Mouse (Mus musculus) embryonic facial prominence, embryonic 15.5 days (tissue): ENCODE results near the gene Sf3b6. TPM values are rescaled to one million over a fixed set of nuclear protein-coding genes. Genes with fewer than 3 reads are reported as not detected.

ENCODE experiments used
- ATAC-seq: fragments of 200-750 bp; cut with Nextera tagmentation; 2 replicates; pipeline ENCODE4 v1.8.0; 2017; ENCODE audit warnings: low read depth, moderate TSS enrichment; ENCODE audit not compliant: insufficient number of reproducible peaks, low FRiP score, low TSS enrichment
- H3K27ac ChIP-seq: fragments of 300-500 bp; sonication (generic); replicated peaks from 2 replicates; pipeline ENCODE4 v1.5.1; 2015; ENCODE audit warnings: mild to moderate bottlenecking, inconsistent platforms
- H3K27me3 ChIP-seq: fragments of 300-500 bp; sonication (generic); 2 replicates; pipeline ENCODE4 v1.6.1; 2015; ENCODE audit warnings: inconsistent platforms
- H3K36me3 ChIP-seq: fragments of 300-500 bp; sonication (generic); 2 replicates; pipeline ENCODE4 v1.6.1; 2015; ENCODE audit warnings: mild to moderate bottlenecking, inconsistent platforms
- H3K4me1 ChIP-seq: fragments of 300-500 bp; sonication (generic); 2 replicates; pipeline ENCODE4 v1.6.1; 2015; ENCODE audit warnings: inconsistent platforms
- H3K4me2 ChIP-seq: fragments of 300-500 bp; sonication (generic); replicated peaks from 2 replicates; pipeline ENCODE4 v1.6.1; 2015; ENCODE audit warnings: mild to moderate bottlenecking, inconsistent platforms
- H3K4me3 ChIP-seq: fragments of 300-500 bp; sonication (generic); replicated peaks from 2 replicates; pipeline ENCODE4 v1.5.1; 2015; ENCODE audit warnings: mild to moderate bottlenecking, inconsistent platforms
- H3K9ac ChIP-seq: fragments of 300-500 bp; sonication (generic); 2 replicates; pipeline ENCODE4 v1.6.1; 2015; ENCODE audit warnings: inconsistent platforms
- H3K9me3 ChIP-seq: fragments of 300-500 bp; sonication (generic); replicated peaks from 2 replicates; pipeline ENCODE4 v1.6.1; 2016; ENCODE audit warnings: inconsistent platforms
- WGBS: fragments of 180-500 bp; shearing (Covaris S2); methylation state at CpG from one replicate; pipeline ENCODE4 v1.1.7; 2015; 5-methylcytosine and 5-hydroxymethylcytosine counted together
- polyA plus RNA-seq: library from polyadenylated mRNA; unstranded; fragments of >200 nt; fragmentation: Nextera tagmentation; extraction: Ambion mirVana; gene quantifications from 2 replicates; pipeline ENCODE4 v1.2.1, GENCODE M21; 2015

Gene Sf3b6
- polyA plus RNA-seq, 1 experiment from 2014 or later: 194 TPM

- H3K27me3 ChIP-seq: no peaks in the 10 kb centered on the region; the same call in 1 of the 2 replicates
- peak within 1 kb of the TSS; percentile 83 for H3K4me3 ChIP-seq
- H3K9me3 ChIP-seq: no peaks in the 10 kb centered on the region
- ATAC-seq: peak; percentile 64
- H3K27ac ChIP-seq: 0 out of 2 replicates have a peak within 1 kb of the TSS, but pooled peaks have one; percentile 7
- H3K4me2 ChIP-seq: peak within 1 kb of the TSS; percentile 97
- under 1% methylated on average over 37 of the region's 37 CpGs for WGBS
- peaks cover 27% of the 10 kb centered on the region for H3K4me1 ChIP-seq
- no peaks in the 10 kb centered on the region for H3K36me3 ChIP-seq
- H3K9ac ChIP-seq: peak within 1 kb of the TSS; percentile 63
These were observed 24.1 kb downstream of the Sf3b6 start, which contains the start of gene Fkbp1b for GRCm38 (mm10) chr12:4841392-4841887. Fkbp1b (minus strand) TSS chr12:4841591.

GRCm38 (mm10) chr12:4842456-4842855 is 25.1 kb downstream of the Sf3b6 start:
- H3K4me1 ChIP-seq: peaks cover 27% of the 10 kb centered on the region
- ATAC-seq: no peak
- H3K4me2 ChIP-seq: peak overlapping the region; percentile 61; the same call in 1 of the 2 replicates
- WGBS: 86% methylated on average over 8 of the region's 8 CpGs
- no peaks in the 10 kb centered on the region; the same call in 1 of the 2 replicates for H3K27me3 ChIP-seq
- H3K9me3 ChIP-seq: no peaks in the 10 kb centered on the region
- H3K27ac ChIP-seq: no peak overlapping the region
- no peaks in the 10 kb centered on the region for H3K36me3 ChIP-seq
- H3K9ac ChIP-seq: no peak overlapping the region
- H3K4me3 ChIP-seq: no peak overlapping the region

- ATAC-seq: peak; percentile 88
- H3K4me3 ChIP-seq: peak within 1 kb of the TSS; percentile 83
- peak within 1 kb of the TSS; percentile 55 for H3K27ac ChIP-seq
- peak within 1 kb of the TSS; percentile 97 for H3K4me2 ChIP-seq
- 1% methylated on average over 30 of the region's 30 CpGs for WGBS
- H3K9me3 ChIP-seq: no peaks in the 10 kb centered on the region
- H3K27me3 ChIP-seq: no peaks in the 10 kb centered on the region; the same call in 1 of the 2 replicates
- peak within 1 kb of the TSS; percentile 23 for H3K9ac ChIP-seq
- H3K4me1 ChIP-seq: peaks cover 27% of the 10 kb centered on the region
- H3K36me3 ChIP-seq: no peaks in the 10 kb centered on the region
These were observed 25.7 kb downstream of the Sf3b6 start, which contains the start of gene Wdcp for GRCm38 (mm10) chr12:4842890-4843597. Wdcp (plus strand) TSS chr12:4843303.

GRCm38 (mm10) chr12:4843741-4844140 is 26.4 kb downstream of the Sf3b6 start:
- peak overlapping the region; percentile 23 for H3K9ac ChIP-seq
- H3K36me3 ChIP-seq: no peaks in the 10 kb centered on the region
- no peaks in the 10 kb centered on the region for H3K9me3 ChIP-seq
- no peaks in the 10 kb centered on the region; the same call in 1 of the 2 replicates for H3K27me3 ChIP-seq
- peak overlapping the region; percentile 62 for H3K4me3 ChIP-seq
- ATAC-seq: no peak
- H3K4me2 ChIP-seq: peak overlapping the region; percentile 61
- WGBS: under 1% methylated on average over 12 of the region's 12 CpGs
- peaks cover 27% of the 10 kb centered on the region for H3K4me1 ChIP-seq
- peak overlapping the region; percentile 55 for H3K27ac ChIP-seq

- Histone ChIP-seq H3K9ac (no peak overlapping the region), H3K27me3 (no peaks in the 10 kb centered on the region), H3K4me1 (no peaks in the 10 kb centered on the region), H3K9me3 (no peaks in the 10 kb centered on the region), H3K4me3 (no peak overlapping the region), H3K4me2 (no peak overlapping the region), H3K27ac (no peak overlapping the region), H3K36me3 (peaks cover 35% of the 10 kb centered on the region)
- WGBS: 96% methylated on average over 5 of the region's 5 CpGs
- ATAC-seq: no peak
These were observed 38.8 kb downstream of the Sf3b6 start for GRCm38 (mm10) chr12:4856160-4856559.

GRCm38 (mm10) chr12:4856834-4857233 is 39.5 kb downstream of the Sf3b6 start:
- no peak overlapping the region for H3K4me2 ChIP-seq
- no peak overlapping the region for H3K9ac ChIP-seq
- H3K27ac ChIP-seq: no peak overlapping the region
- no peak overlapping the region for H3K4me3 ChIP-seq
- peaks cover 32% of the 10 kb centered on the region for H3K36me3 ChIP-seq
- 99% methylated on average over 2 of the region's 2 CpGs for WGBS
- ATAC-seq: no peak
- no peaks in the 10 kb centered on the region for H3K4me1 ChIP-seq
- H3K27me3 ChIP-seq: no peaks in the 10 kb centered on the region
- no peaks in the 10 kb centered on the region for H3K9me3 ChIP-seq

GRCm38 (mm10) chr12:4859241-4859914 is 42.0 kb downstream of the Sf3b6 start:
- Histone ChIP-seq H3K4me2 (no peak overlapping the region), H3K9ac (no peak overlapping the region), H3K36me3 (peaks cover 21% of the 10 kb centered on the region), H3K27ac (no peak overlapping the region), H3K27me3 (no peaks in the 10 kb centered on the region), H3K4me3 (no peak overlapping the region), H3K4me1 (peaks cover 10% of the 10 kb centered on the region), H3K9me3 (no peaks in the 10 kb centered on the region)
- 37% methylated on average over 11 of the region's 11 CpGs for WGBS
- no peak for ATAC-seq

- Histone ChIP-seq H3K4me2 (no peak overlapping the region), H3K9ac (no peak overlapping the region), H3K4me3 (no peak overlapping the region), H3K36me3 (peaks cover 4% of the 10 kb centered on the region; the same call in 1 of the 2 replicates), H3K27ac (no peak overlapping the region), H3K4me1 (peaks cover 12% of the 10 kb centered on the region), H3K9me3 (no peaks in the 10 kb centered on the region), H3K27me3 (no peaks in the 10 kb centered on the region)
- no peak for ATAC-seq
- 89% methylated on average over 4 of the region's 4 CpGs for WGBS
These were observed 45.3 kb downstream of the Sf3b6 start for GRCm38 (mm10) chr12:4862672-4863071.

- no peak overlapping the region for H3K4me3 ChIP-seq
- H3K9ac ChIP-seq: no peak overlapping the region
- H3K36me3 ChIP-seq: no peaks in the 10 kb centered on the region
- H3K9me3 ChIP-seq: no peaks in the 10 kb centered on the region
- WGBS: 43% methylated on average over 4 of the region's 4 CpGs
- H3K4me2 ChIP-seq: no peak overlapping the region
- H3K27me3 ChIP-seq: no peaks in the 10 kb centered on the region
- peak overlapping the region; percentile 48 for H3K27ac ChIP-seq
- ATAC-seq: 0 out of 2 replicates have a peak, but pooled peaks have one; percentile 54
- peaks cover 12% of the 10 kb centered on the region for H3K4me1 ChIP-seq
These were observed 46.5 kb downstream of the Sf3b6 start for GRCm38 (mm10) chr12:4863654-4864337.

- Histone ChIP-seq H3K4me2 (no peak overlapping the region), H3K9me3 (no peaks in the 10 kb centered on the region), H3K36me3 (no peaks in the 10 kb centered on the region), H3K4me1 (peaks cover 12% of the 10 kb centered on the region), H3K4me3 (no peak overlapping the region), H3K27me3 (no peaks in the 10 kb centered on the region), H3K9ac (no peak overlapping the region), H3K27ac (peak overlapping the region; percentile 48; the same call in 1 of the 2 replicates)
- no peak for ATAC-seq
- WGBS: 50% methylated on average over 4 of the region's 4 CpGs
These were observed 47.0 kb downstream of the Sf3b6 start for GRCm38 (mm10) chr12:4864338-4864690.

- H3K27ac ChIP-seq: no peak overlapping the region
- no peak overlapping the region for H3K9ac ChIP-seq
- H3K4me2 ChIP-seq: no peak overlapping the region
- H3K9me3 ChIP-seq: no peaks in the 10 kb centered on the region
- H3K4me1 ChIP-seq: peaks cover 11% of the 10 kb centered on the region
- H3K36me3 ChIP-seq: no peaks in the 10 kb centered on the region
- no peak overlapping the region for H3K4me3 ChIP-seq
- WGBS: 60% methylated on average over 8 of the region's 8 CpGs
- no peaks in the 10 kb centered on the region for H3K27me3 ChIP-seq
- ATAC-seq: no peak
These were observed 51.6 kb downstream of the Sf3b6 start for GRCm38 (mm10) chr12:4868924-4869323.
